Mouse (Mus musculus) embryonic fibroblast, embryonic 13.5 days (primary cell): Measurements from ENCODE around the gene Tusc2.

Source experiments
- CTCF ChIP-seq: IDR thresholded peaks from 2 replicates; pipeline ENCODE4 v1.5.1; 2011; ENCODE audit warnings: mild to moderate bottlenecking, control low read depth, low read length, moderate library complexity, borderline replicate concordance; ENCODE audit not compliant: insufficient read depth
- POLR2A ChIP-seq: IDR thresholded peaks from 2 replicates; pipeline ENCODE4 v1.6.1; 2011; ENCODE audit warnings: low read depth, mild to moderate bottlenecking, control low read depth, low read length, moderate library complexity

DNA sequence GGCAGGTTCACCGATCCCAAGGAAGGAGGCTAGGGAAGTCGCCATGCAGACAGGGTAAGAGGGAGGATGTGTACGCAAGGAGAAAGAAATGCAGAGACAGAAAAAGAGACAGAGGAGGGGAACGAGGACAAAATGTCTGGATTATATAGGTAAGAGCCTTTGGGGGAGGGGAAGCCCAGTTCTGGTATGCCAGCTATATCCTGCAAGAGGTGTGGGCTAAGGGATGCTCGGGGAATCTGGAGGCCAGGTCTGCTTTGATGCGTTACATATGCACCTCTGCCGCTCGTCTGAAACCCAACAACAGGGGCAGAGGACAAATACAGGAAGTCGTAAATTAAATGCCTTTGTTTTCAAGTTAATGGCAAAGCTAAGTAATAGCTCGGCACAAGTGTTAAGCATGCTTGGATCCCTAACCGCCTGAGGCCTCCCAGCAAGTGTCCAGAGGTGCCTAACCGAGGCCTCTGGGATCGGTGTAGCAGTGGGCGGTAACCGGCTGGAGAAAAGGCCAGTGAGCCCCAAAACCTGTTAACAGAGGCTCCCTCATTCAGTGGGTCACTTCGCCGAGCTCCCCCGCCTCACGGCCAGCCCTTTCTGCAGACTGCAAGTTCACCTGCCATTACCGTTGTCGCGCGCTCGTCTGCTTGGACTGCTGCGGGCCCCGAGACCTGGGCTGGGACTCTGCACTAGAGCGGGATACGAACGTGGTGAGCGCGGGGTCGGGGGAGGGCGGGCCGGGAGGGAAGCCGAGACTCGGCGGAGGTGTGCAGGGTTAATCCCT lies 9.3 kb upstream of the Tusc2 start:
- no peak for TF ChIP-seq POLR2A
- TF ChIP-seq CTCF: no peak
